Mouse (Mus musculus) MN1 (cell line): ENCODE results near the gene Lrmp.
A peak's percentile ranks its signal among the peaks of the same experiment; 100 is the strongest.

ENCODE experiments used
- DNase-seq: peaks from one replicate; pipeline ENCODE4 v3.0.0-alpha.2; 2016; ENCODE audit warnings: low spot score

The Lrmp gene

GRCm38 (mm10) chr6:145202432-145203125 is 87.1 kb downstream of the Lrmp start:
- no peak for DNase-seq

GRCm38 (mm10) chr6:145204440-145204839 is 89.0 kb downstream of the Lrmp start:
- DNase-seq, result no peak

GRCm38 (mm10) chr6:145205142-145205541 is 89.7 kb downstream of the Lrmp start:
- no peak for DNase-seq

GRCm38 (mm10) chr6:145210056-145210680 is 94.7 kb downstream of the Lrmp start:
- no peak for DNase-seq

GRCm38 (mm10) chr6:145210816-145211338 is 95.4 kb downstream of the Lrmp start, which contains the start of the genes Casc1 and Etfrf1:
Casc1 (minus strand) TSS chr6:145211005.
Etfrf1 (plus strand) TSS chr6:145211134.
- peak; percentile 99 for DNase-seq

GRCm38 (mm10) chr6:145211376-145212305 is 96.2 kb downstream of the Lrmp start:
- no peak for DNase-seq

- DNase-seq, result no peak
Measured at GRCm38 (mm10) chr6:145213916-145214315, 98.5 kb downstream of the Lrmp start.

GRCm38 (mm10) chr6:145215826-145216225 is 100.4 kb downstream of the Lrmp start:
- DNase-seq, result no peak

GRCm38 (mm10) chr6:145224246-145224645 is 108.8 kb downstream of the Lrmp start:
- DNase-seq, result no peak
